Mouse (Mus musculus) neural tube, embryonic 14.5 days (tissue): Measurements from ENCODE around the gene Neurog3. TPM values are rescaled to one million over a fixed set of nuclear protein-coding genes. Genes with fewer than 3 reads are reported as not detected.

Source experiments
- ATAC-seq: fragments of 200-750 bp; cut with Nextera tagmentation; 2 replicates; pipeline ENCODE4 v1.8.0; 2017; ENCODE audit warnings: low read depth, mild to moderate bottlenecking, moderate TSS enrichment, moderate library complexity
- H3K27ac ChIP-seq: fragments of 300-500 bp; sonication (generic); 2 replicates; pipeline ENCODE4 v1.5.1; 2014; ENCODE audit warnings: low read depth, mild to moderate bottlenecking, control low read depth, low read length, moderate library complexity, mixed read lengths
- H3K27me3 ChIP-seq: fragments of 300-500 bp; sonication (generic); 2 replicates; pipeline ENCODE4 v1.6.1; 2014; ENCODE audit warnings: low read length; ENCODE audit not compliant: control insufficient read depth, insufficient read depth
- H3K36me3 ChIP-seq: fragments of 300-500 bp; sonication (generic); 2 replicates; pipeline ENCODE4 v1.6.1; 2014; ENCODE audit warnings: low read length, mixed read lengths; ENCODE audit not compliant: control insufficient read depth, insufficient read depth
- H3K4me1 ChIP-seq: fragments of 300-500 bp; sonication (generic); 2 replicates; pipeline ENCODE4 v1.6.1; 2014; ENCODE audit warnings: low read length; ENCODE audit not compliant: control insufficient read depth, insufficient read depth
- H3K4me2 ChIP-seq: fragments of 300-500 bp; sonication (generic); 2 replicates; pipeline ENCODE4 v1.6.1; 2014; ENCODE audit warnings: mild to moderate bottlenecking, low read depth, low read length, control low read depth
- H3K4me3 ChIP-seq: fragments of 300-500 bp; sonication (generic); 2 replicates; pipeline ENCODE4 v1.5.1; 2014; ENCODE audit warnings: low read depth, low read length, control low read depth, mixed read lengths
- H3K9ac ChIP-seq: fragments of 300-500 bp; sonication (generic); replicated peaks from 2 replicates; pipeline ENCODE4 v1.6.1; 2014; ENCODE audit warnings: low read depth, mild to moderate bottlenecking, control low read depth, low read length, mixed read lengths
- H3K9me3 ChIP-seq: fragments of 300-500 bp; sonication (generic); 2 replicates; pipeline ENCODE4 v1.6.1; 2016; ENCODE audit warnings: low read length; ENCODE audit not compliant: control insufficient read depth
- WGBS: fragments of 180-500 bp; shearing (Covaris S2); extraction: QIAGEN DNeasy Blood & Tissue Kit; methylation state at CpG from one replicate; pipeline ENCODE4 v1.1.7; 2014; 5-methylcytosine and 5-hydroxymethylcytosine counted together
- polyA plus RNA-seq: library from polyadenylated mRNA; unstranded; fragments of >200 nt; fragmentation: Nextera tagmentation; extraction: Ambion mirVana; gene quantifications from 2 replicates; pipeline ENCODE4 v1.2.1, GENCODE M21; 2014

Neurog3 gene
- polyA plus RNA-seq, 1 experiment from 2014 or later = 0.16 TPM

DNA sequence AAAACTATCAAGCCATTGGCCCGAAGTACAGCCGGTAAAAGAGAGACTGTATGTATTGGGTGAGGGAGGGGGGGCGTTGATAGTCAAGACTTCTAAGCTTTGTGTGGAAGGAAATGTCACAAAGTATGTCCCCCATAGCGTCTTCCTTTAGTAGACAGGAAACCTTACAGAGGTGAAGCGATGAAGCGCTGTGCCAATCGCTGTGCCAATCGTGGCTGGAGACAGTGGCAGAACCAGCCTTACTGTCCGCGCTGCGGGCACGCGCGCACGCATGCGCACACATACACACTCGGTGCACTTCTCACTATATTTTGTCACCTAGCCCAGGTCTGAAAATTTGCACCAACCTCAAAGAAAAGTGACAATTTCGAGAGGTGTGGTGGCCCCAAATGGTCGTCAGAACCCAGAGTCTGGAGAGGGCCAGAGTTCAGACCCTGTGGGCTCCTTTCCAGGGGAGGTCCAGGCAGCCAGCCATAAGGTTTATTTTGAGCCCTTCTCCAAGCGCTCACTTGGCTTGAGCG is 5.1 kb upstream of the Neurog3 start:
- Histone ChIP-seq H3K4me1 (peaks cover 8% of the 10 kb centered on the region; the same call in 1 of the 2 replicates), H3K9me3 (no peaks in the 10 kb centered on the region), H3K27ac (0 out of 2 replicates have a peak overlapping the region, but pooled peaks have one; percentile 22), H3K9ac (no peak overlapping the region), H3K4me3 (no peak overlapping the region), H3K27me3 (peaks cover 62% of the 10 kb centered on the region), H3K4me2 (peak overlapping the region; percentile 16; the same call in 1 of the 2 replicates), H3K36me3 (no peaks in the 10 kb centered on the region)
- 35% methylated on average over 21 of the region's 21 CpGs for WGBS
- no peak for ATAC-seq

DNA sequence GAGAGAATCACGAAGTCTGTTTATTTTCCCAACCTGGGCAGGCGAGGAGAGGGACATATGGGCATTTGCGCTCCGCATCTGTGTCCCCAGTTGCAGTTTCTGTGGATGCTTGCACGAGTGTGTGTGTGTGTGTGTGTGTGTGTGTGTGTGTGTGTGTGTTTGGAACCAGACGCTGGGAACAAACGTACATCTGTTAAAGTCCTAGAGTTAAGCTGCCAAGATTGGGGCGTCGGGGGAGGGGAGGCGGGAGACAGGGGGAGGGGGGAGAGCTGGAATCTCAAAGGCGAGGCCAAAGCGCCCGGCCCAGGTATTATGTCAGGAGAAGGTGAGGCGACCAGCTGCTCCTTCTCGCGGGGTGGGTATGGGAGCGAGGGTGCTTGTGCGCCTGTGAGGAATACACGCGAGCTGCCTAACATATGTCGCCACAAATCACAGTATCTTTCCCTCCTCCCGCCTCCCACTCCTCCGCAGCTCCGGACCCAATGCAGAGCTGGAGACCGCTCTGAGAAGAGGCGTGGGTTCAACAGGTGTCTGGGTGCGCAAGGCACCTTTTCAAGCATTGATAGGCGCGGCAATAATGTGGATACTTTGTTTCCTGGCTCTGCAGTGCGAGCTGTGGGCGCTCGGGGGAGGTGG is 4.5 kb upstream of the Neurog3 start:
- 0 out of 2 replicates have a peak, but pooled peaks have one; percentile 15 for ATAC-seq
- H3K27me3 ChIP-seq = peaks cover 69% of the 10 kb centered on the region
- H3K9me3 ChIP-seq = no peaks in the 10 kb centered on the region
- 2% methylated on average over 30 of the region's 32 CpGs for WGBS
- H3K4me3 ChIP-seq = no peak overlapping the region
- H3K27ac ChIP-seq = no peak overlapping the region
- peaks cover 12% of the 10 kb centered on the region; the same call in 1 of the 2 replicates for H3K4me1 ChIP-seq
- H3K4me2 ChIP-seq = peak overlapping the region; percentile 29
- H3K36me3 ChIP-seq = no peaks in the 10 kb centered on the region
- H3K9ac ChIP-seq = no peak overlapping the region

DNA sequence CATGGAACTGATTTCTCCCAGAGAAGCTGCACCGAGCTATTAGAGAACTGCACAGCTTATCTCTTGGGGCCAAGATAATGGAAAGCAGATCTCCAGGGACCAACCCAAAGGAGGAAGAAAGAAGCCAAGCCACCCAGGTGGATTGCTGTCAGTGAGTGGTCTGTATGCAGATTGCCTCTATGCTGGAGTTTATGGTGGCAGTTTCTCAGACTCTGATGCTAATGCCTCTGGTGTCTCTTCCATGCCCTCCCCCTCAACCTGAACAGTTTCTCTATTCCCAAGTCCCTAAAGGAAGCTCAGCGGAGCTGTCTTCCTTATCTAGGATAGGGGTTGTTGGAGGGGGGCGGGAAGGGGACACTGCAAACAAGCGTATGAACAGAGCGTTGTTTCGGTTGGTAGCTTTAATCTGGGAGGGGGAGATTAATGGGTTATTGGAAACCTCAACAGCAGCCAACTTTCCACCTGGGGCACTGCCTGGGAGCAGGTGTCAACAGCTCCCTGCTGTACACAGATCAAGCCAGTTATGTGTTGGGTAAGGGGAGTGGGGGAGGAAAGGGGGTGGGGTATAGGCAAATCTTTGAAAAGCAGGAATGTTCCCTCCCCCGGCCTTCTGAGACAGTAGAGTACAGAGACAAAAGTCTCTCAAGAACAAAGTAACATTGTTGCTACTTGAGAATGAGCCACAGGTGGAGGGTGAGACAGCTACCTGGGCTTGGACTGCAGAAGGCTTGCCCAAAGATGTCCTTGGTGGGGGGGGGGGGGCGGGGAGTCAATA is 3.0 kb downstream of the Neurog3 start:
- H3K36me3 ChIP-seq = no peaks in the 10 kb centered on the region
- WGBS = 3% methylated on average over 8 of the region's 8 CpGs
- H3K27me3 ChIP-seq = peaks cover 54% of the 10 kb centered on the region
- ATAC-seq = no peak
- H3K4me3 ChIP-seq = no peak overlapping the region
- H3K9ac ChIP-seq = no peak overlapping the region
- no peak overlapping the region for H3K27ac ChIP-seq
- H3K9me3 ChIP-seq = no peaks in the 10 kb centered on the region
- no peak overlapping the region for H3K4me2 ChIP-seq
- peaks cover 9% of the 10 kb centered on the region; the same call in 1 of the 2 replicates for H3K4me1 ChIP-seq

DNA sequence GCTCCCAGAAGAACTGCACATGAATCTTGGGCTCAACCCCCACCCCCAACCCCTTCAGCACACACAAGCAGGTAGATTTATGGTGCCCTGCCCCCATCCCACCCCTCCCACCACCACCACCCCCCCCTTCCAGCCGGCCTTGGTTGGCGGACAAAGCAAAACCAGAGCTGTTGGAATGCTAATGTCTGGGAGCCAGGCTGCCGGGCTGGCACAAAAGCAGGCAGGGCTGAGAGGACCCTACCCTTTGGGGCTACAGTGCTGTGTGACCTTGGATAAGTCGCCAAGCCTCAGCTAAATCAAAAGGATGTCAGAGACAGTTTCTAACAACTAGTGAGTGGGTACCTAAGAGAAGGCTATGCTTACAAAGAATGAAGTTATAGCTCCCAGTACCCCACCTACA is 4.3 kb downstream of the Neurog3 start:
- peaks cover 47% of the 10 kb centered on the region for H3K27me3 ChIP-seq
- no peak overlapping the region for H3K9ac ChIP-seq
- H3K4me3 ChIP-seq = no peak overlapping the region
- no peak for ATAC-seq
- 4% methylated on average over 4 of the region's 4 CpGs for WGBS
- no peaks in the 10 kb centered on the region for H3K36me3 ChIP-seq
- H3K4me2 ChIP-seq = no peak overlapping the region
- H3K27ac ChIP-seq = no peak overlapping the region
- peaks cover 9% of the 10 kb centered on the region; the same call in 1 of the 2 replicates for H3K4me1 ChIP-seq
- no peaks in the 10 kb centered on the region for H3K9me3 ChIP-seq

DNA sequence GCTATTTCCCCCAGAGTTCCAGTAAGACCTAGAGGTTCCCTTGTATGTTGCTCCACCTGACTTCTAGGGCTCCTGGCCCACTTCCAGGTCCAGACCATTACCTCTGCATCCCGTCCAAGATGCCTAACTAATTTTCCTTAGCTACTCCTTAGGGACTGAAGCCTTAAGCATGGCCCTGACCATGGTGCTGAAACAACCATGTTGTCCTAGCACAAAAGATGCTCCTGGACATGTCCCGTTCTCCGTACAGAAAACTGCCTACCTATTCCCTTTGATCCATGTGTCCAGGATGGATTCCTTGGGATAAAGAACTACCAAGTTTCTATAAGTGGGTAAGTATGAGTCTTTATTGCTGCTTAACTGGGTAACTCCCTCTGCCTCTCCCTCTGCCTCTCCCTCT is 5.2 kb downstream of the Neurog3 start:
- no peaks in the 10 kb centered on the region for H3K9me3 ChIP-seq
- peaks cover 38% of the 10 kb centered on the region for H3K27me3 ChIP-seq
- H3K4me1 ChIP-seq = peaks cover 5% of the 10 kb centered on the region; the same call in 1 of the 2 replicates
- no peak for ATAC-seq
- no peak overlapping the region for H3K27ac ChIP-seq
- no peak overlapping the region for H3K4me3 ChIP-seq
- no peak overlapping the region for H3K9ac ChIP-seq
- H3K4me2 ChIP-seq = no peak overlapping the region
- H3K36me3 ChIP-seq = no peaks in the 10 kb centered on the region
- 24% methylated on average over 3 of the region's 3 CpGs for WGBS

DNA sequence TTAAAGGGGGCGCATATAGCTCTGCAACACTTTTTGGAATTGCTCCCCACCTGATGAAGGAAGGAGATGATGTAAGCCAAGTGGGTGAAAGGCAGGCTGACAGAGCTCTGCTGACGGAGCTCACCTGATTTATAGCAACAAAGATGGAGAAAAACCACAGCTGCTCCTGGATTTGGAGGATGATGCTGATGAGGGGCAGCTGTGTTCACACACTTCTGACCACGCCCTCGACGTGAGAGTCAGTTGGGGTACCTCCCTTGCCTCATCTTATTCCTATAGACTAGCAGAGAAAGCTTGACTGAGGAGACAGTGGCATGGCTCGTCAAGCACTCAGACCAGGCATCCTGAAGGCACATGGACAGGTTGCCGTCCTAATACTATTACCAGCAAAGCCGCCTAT is 10.9 kb downstream of the Neurog3 start, which contains the start of gene Fam241b:
TSS of gene Fam241b (minus strand) at position 101 of the 400 bp plus-strand sequence.
- no peak within 1 kb of the TSS for H3K4me2 ChIP-seq
- ATAC-seq = no peak
- WGBS = 63% methylated on average over 8 of the region's 8 CpGs
- no peaks in the 10 kb centered on the region for H3K4me1 ChIP-seq
- no peaks in the 10 kb centered on the region for H3K36me3 ChIP-seq
- H3K4me3 ChIP-seq = no peak within 1 kb of the TSS
- no peaks in the 10 kb centered on the region for H3K9me3 ChIP-seq
- H3K27me3 ChIP-seq = peaks cover 21% of the 10 kb centered on the region
- H3K27ac ChIP-seq = no peak within 1 kb of the TSS
- no peak within 1 kb of the TSS for H3K9ac ChIP-seq

DNA sequence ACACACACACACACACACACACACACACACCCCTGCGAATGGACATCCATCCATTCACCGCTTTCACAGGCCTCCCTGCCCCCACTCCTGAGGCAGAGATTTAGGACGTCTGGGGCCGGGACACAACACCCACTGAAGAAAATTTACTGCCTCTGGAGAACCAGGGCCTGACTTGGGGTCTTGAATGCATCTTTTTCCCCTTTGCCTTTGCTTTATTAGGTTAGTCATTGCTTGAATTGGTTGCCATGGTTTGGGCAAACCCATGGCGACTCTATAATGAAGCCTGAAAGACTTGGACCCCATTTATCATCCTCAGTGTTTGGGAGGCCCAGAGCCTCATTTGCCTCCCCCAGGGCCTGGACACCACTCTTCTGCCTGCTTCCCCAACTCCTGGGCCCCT is 13.1 kb downstream of the Neurog3 start:
- Histone ChIP-seq H3K4me2 (no peak overlapping the region), H3K9ac (no peak overlapping the region), H3K27ac (no peak overlapping the region), H3K36me3 (no peaks in the 10 kb centered on the region), H3K4me1 (no peaks in the 10 kb centered on the region), H3K27me3 (peaks cover 32% of the 10 kb centered on the region), H3K4me3 (no peak overlapping the region), H3K9me3 (no peaks in the 10 kb centered on the region)
- 13% methylated on average over 5 of the region's 5 CpGs for WGBS
- peak; percentile 74; the same call in 1 of the 2 replicates for ATAC-seq

DNA sequence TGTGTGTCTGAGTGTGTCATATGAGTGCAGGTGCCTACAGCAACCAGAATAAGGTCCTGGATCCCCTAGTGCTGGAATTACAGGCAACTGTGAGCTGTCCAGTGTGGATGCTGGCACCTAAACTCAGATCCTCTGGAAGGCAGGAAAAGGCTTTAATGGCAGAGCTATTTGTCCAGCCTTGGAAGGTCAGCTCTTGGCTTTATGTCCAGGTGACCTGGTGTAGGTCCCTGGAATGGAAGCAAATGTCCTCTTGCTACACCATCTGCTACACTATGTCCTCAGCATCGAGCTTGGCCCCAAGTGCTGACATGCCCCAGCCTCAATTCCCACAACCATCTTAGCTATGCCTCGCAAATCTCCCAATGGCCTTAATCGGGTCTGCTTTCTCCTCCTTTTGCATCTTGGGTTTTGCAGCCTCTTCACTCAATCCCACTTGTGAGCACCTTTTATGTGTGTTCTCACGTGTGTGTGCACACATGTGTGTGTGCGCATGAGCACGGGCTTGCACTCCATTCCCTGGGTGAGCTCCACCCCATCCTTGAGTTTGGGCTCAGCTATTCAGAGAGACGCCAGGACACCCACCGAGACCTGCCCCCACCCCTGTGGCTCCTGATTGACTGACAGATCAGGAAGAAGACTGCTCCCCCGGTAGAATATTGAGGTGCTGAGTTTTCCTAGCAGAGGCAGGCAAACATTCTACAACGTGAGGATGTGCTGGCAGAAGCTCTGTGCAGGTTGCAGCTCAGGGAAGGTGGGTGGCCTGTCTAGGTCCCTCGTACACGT is 14.8 kb downstream of the Neurog3 start:
- Histone ChIP-seq H3K9ac (no peak overlapping the region), H3K4me3 (no peak overlapping the region), H3K27ac (no peak overlapping the region), H3K9me3 (no peaks in the 10 kb centered on the region), H3K27me3 (peaks cover 28% of the 10 kb centered on the region), H3K36me3 (no peaks in the 10 kb centered on the region), H3K4me2 (no peak overlapping the region), H3K4me1 (no peaks in the 10 kb centered on the region)
- 48% methylated on average over 12 of the region's 12 CpGs for WGBS
- no peak for ATAC-seq
